Mouse (Mus musculus) CH12.LX (cell line): ENCODE data around the gene Apom. TPM values are rescaled to one million over a fixed set of nuclear protein-coding genes. Genes with fewer than 3 reads are reported as not detected.

ENCODE experiments used
- DNase-seq: peaks from one replicate; pipeline ENCODE4 v3.0.0-alpha.2; 2013; ENCODE audit errors: extremely low read depth
- H3K27ac ChIP-seq: 2 replicates; pipeline ENCODE4 v1.5.1; 2012; ENCODE audit warnings: low read depth, mild to moderate bottlenecking, control low read depth, moderate library complexity; ENCODE audit not compliant: insufficient read depth
- H3K27me3 ChIP-seq: replicated peaks from 2 replicates; pipeline ENCODE3; 2012; ENCODE audit warnings: inconsistent platforms
- H3K36me3 ChIP-seq, 2 experiments: replicated peaks in 1 of 2; 2 replicates each; pipeline versions ENCODE3 to v1.6.1; 2012; ENCODE audit warnings: inconsistent platforms in 1 of 2, low read length in 1 of 2, mild to moderate bottlenecking in 1 of 2, mixed read lengths in 1 of 2, moderate library complexity in 1 of 2; ENCODE audit not compliant: control insufficient read depth in 1 of 2, insufficient read depth in 1 of 2
- H3K4me1 ChIP-seq, 2 experiments: 2 replicates each; pipeline ENCODE4 v1.6.1; 2012; ENCODE audit warnings: inconsistent platforms in 1 of 2, moderate library complexity in 1 of 2; ENCODE audit not compliant: insufficient read depth in 2 of 2, control insufficient read depth in 1 of 2
- H3K4me2 ChIP-seq: 2 replicates; pipeline ENCODE4 v1.6.1; 2012; ENCODE audit warnings: low read depth, mild to moderate bottlenecking, control low read depth; ENCODE audit not compliant: poor library complexity, insufficient read depth, severe bottlenecking
- H3K4me3 ChIP-seq, 3 experiments: fragments of 150-350 bp in 1 of 3; sonication (generic) in 1 of 3; replicated peaks in 1 of 3; 2 replicates each; pipeline versions ENCODE3 to v1.5.1; 2011 to 2012; ENCODE audit warnings: low read depth in 2 of 3, low read length in 2 of 3, mild to moderate bottlenecking in 2 of 3, moderate library complexity in 2 of 3, control low read depth in 1 of 3, improper control_type of control experiment in 1 of 3, inconsistent platforms in 1 of 3, mixed read lengths in 1 of 3; ENCODE audit not compliant: poor library complexity in 1 of 3
- H3K79me2 ChIP-seq: replicated peaks from 2 replicates; pipeline ENCODE4 v1.6.1; 2012; ENCODE audit warnings: mild to moderate bottlenecking, moderate library complexity; ENCODE audit not compliant: control insufficient read depth, poor library complexity, insufficient read depth, severe bottlenecking; ENCODE audit errors: extremely low read depth
- H3K9ac ChIP-seq: 2 replicates; pipeline ENCODE4 v1.6.1; 2012; ENCODE audit warnings: low read depth, mild to moderate bottlenecking, control low read depth, moderate library complexity; ENCODE audit not compliant: insufficient read depth
- H3K9me3 ChIP-seq: replicated peaks from 2 replicates; pipeline ENCODE3; 2012; ENCODE audit warnings: low read length, inconsistent platforms, mixed read lengths
- BHLHE40 ChIP-seq: IDR thresholded peaks from 2 replicates; pipeline ENCODE4 v1.6.1; 2011; ENCODE audit warnings: mild to moderate bottlenecking, low read depth, low read length, improper control_type of control experiment
- CHD1 ChIP-seq: IDR thresholded peaks from 2 replicates; pipeline ENCODE4 v1.6.1; 2012; ENCODE audit warnings: low read depth, low read length, improper control_type of control experiment, inconsistent platforms
- CHD2 ChIP-seq: IDR thresholded peaks from 2 replicates; pipeline ENCODE4 v1.6.1; 2011; ENCODE audit warnings: low read length, improper control_type of control experiment
- IRF4 ChIP-seq: IDR thresholded peaks from 2 replicates; pipeline ENCODE4 v1.6.1; 2014; ENCODE audit warnings: low read depth, mild to moderate bottlenecking, inconsistent platforms, low read length, improper control_type of control experiment
- JUND ChIP-seq: conservative IDR thresholded peaks from 2 replicates; pipeline ENCODE4 v1.6.1; 2011; ENCODE audit warnings: low read depth, low read length, improper control_type of control experiment
- KAT2A ChIP-seq: IDR thresholded peaks from 2 replicates; pipeline ENCODE4 v1.6.1; 2012; ENCODE audit warnings: low read length, improper control_type of control experiment, inconsistent platforms; ENCODE audit not compliant: insufficient replicate concordance
- MAZ ChIP-seq: IDR thresholded peaks from 2 replicates; pipeline ENCODE4 v1.6.1; 2012; ENCODE audit warnings: low read depth, mild to moderate bottlenecking, inconsistent platforms, low read length, improper control_type of control experiment, moderate library complexity
- MEF2A ChIP-seq: IDR thresholded peaks from 2 replicates; pipeline ENCODE4 v1.6.1; 2014; ENCODE audit warnings: low read depth, mild to moderate bottlenecking, inconsistent platforms, low read length, improper control_type of control experiment, borderline replicate concordance
- MXI1 ChIP-seq: IDR thresholded peaks from 2 replicates; pipeline ENCODE4 v1.6.1; 2011; ENCODE audit warnings: mild to moderate bottlenecking, low read depth, low read length, improper control_type of control experiment
- MYC ChIP-seq: IDR thresholded peaks from 2 replicates; pipeline ENCODE4 v1.6.1; 2011; ENCODE audit warnings: low read depth, mild to moderate bottlenecking, improper control_type of control experiment, low read length
- NELFE ChIP-seq: IDR thresholded peaks from 2 replicates; pipeline ENCODE4 v1.6.1; 2011; ENCODE audit warnings: low read depth, low read length, improper control_type of control experiment
- NRF1 ChIP-seq: IDR thresholded peaks from 2 replicates; pipeline ENCODE4 v1.6.1; 2014; ENCODE audit warnings: low read depth, mild to moderate bottlenecking, inconsistent platforms, low read length, improper control_type of control experiment, moderate library complexity
- POLR2A ChIP-seq: IDR thresholded peaks from 2 replicates; pipeline ENCODE4 v1.6.1; 2011; ENCODE audit warnings: low read depth, mild to moderate bottlenecking, improper control_type of control experiment, low read length
- RCOR1 ChIP-seq: conservative IDR thresholded peaks from 2 replicates; pipeline ENCODE4 v1.6.1; 2012; ENCODE audit warnings: low read depth, mild to moderate bottlenecking, inconsistent platforms, low read length, improper control_type of control experiment
- SIN3A ChIP-seq: IDR thresholded peaks from 2 replicates; pipeline ENCODE4 v1.6.1; 2012; ENCODE audit warnings: low read length, improper control_type of control experiment, inconsistent platforms
- SMC3 ChIP-seq: IDR thresholded peaks from 2 replicates; pipeline ENCODE4 v1.6.1; 2011; ENCODE audit warnings: low read depth, low read length, improper control_type of control experiment
- TCF12 ChIP-seq: IDR thresholded peaks from 2 replicates; pipeline ENCODE4 v1.6.1; 2014; ENCODE audit warnings: low read depth, mild to moderate bottlenecking, inconsistent platforms, low read length, improper control_type of control experiment
- UBTF ChIP-seq: IDR thresholded peaks from 2 replicates; pipeline ENCODE4 v1.6.1; 2012; ENCODE audit warnings: low read depth, mild to moderate bottlenecking, inconsistent platforms, low read length, improper control_type of control experiment, moderate library complexity
- USF1 ChIP-seq: IDR thresholded peaks from 2 replicates; pipeline ENCODE4 v1.6.1; 2014; ENCODE audit warnings: low read depth, mild to moderate bottlenecking, inconsistent platforms, low read length, improper control_type of control experiment
- ZC3H11A ChIP-seq: IDR thresholded peaks from 2 replicates; pipeline ENCODE4 v1.6.1; 2012; ENCODE audit warnings: low read depth, mild to moderate bottlenecking, inconsistent platforms, low read length, improper control_type of control experiment
- ZMIZ1 ChIP-seq: IDR thresholded peaks from 2 replicates; pipeline ENCODE4 v1.6.1; 2012; ENCODE audit warnings: low read depth, mild to moderate bottlenecking, inconsistent platforms, low read length, improper control_type of control experiment
- ZNF384 ChIP-seq: IDR thresholded peaks from 2 replicates; pipeline ENCODE4 v1.6.1; 2012; ENCODE audit warnings: low read depth, low read length, improper control_type of control experiment, inconsistent platforms
- dilution Hi-C: fragments of 300-500 bp; cut with MboI; formaldehyde crosslinking; loops from 2 replicates; pipeline ENCODE4 v1.14.3; 2020; ENCODE audit warnings: low sequenced_read_pairs; ENCODE audit not compliant: extremely low pct_unique_long_range_greater_than_20kb, extremely low pct_ligation_motif_present
- in situ Hi-C: fragments of 300-500 bp; cut with MboI; formaldehyde crosslinking; loops from 3 replicates; pipeline ENCODE4 v1.14.3; 2019; ENCODE audit warnings: low sequenced_read_pairs, low pct_ligation_motif_present, low pct_unique_long_range_greater_than_20kb, mixed read lengths
- polyA plus RNA-seq: library from polyadenylated mRNA; unstranded; fragments of >175 nt; gene quantifications from 2 replicates; pipeline ENCODE4 v1.2.1, GENCODE M21; 2012; ENCODE audit warnings: low read depth; ENCODE audit not compliant: insufficient read length
- total RNA-seq, 2 experiments: library from RNA; depleted of rRNA; stranded (reverse); fragments of 300-350 nt in 1 of 2; fragments of >200 nt in 1 of 2; gene quantifications; 2 replicates each; pipeline ENCODE4 v1.2.3; 2012 to 2014

Apom gene
- total and polyA plus RNA-seq, 3 experiments = 0.39 TPM; not detected in 2

DNA sequence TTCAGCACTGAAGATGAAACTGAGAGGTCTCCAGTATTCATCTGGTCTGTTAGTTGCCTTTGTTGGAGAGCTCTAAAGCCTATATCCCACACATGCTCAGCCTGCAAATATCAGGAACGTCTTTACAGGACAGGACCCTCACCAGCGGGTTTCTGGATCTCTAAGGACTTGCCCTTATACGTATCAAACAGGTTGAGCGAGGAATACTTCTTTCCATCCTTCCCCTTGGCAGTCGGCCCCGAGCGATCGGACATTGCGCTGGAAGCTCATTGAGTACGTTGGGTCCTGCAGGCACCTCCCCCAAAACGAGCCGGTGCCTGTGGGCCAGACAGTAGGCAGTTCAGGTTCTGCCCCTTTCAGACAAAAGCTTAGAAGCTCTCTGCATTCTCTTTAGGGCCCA is 30.9 kb upstream of the Apom start:
- peak overlapping the region; percentile 76 for H3K4me2 ChIP-seq
- H3K4me1 ChIP-seq = peaks cover 6 to 35% of the 10 kb centered on the region in 2 experiments
- dilution Hi-C loops (no loop called here), in situ Hi-C loops (no loop called here)
- H3K27me3 ChIP-seq = no peaks in the 10 kb centered on the region
- TF ChIP-seq SIN3A (no peak), ZC3H11A (no peak), UBTF (no peak), BHLHE40 (no peak), TCF12 (no peak), SMC3 (no peak), RCOR1 (no peak), NELFE (no peak), JUND (no peak)
- H3K4me3 ChIP-seq = peak overlapping the region; percentile 88 to 97 (median 92)
- peaks cover 68% of the 10 kb centered on the region for H3K79me2 ChIP-seq
- H3K27ac ChIP-seq = no peak overlapping the region
- peak overlapping the region; percentile 95 for H3K9ac ChIP-seq
- DNase-seq = no peak
- H3K9me3 ChIP-seq = no peaks in the 10 kb centered on the region
- peaks cover 43 to 56% of the 10 kb centered on the region in 2 experiments for H3K36me3 ChIP-seq

GRCm38 (mm10) chr17:35162121-35162520 is 30.3 kb upstream of the Apom start:
- peak overlapping the region; percentile 76; the same call in 1 of the 2 replicates for H3K4me2 ChIP-seq
- no peaks in the 10 kb centered on the region for H3K9me3 ChIP-seq
- no peak for DNase-seq
- H3K79me2 ChIP-seq = peaks cover 68% of the 10 kb centered on the region
- in situ Hi-C loops (no loop called here), dilution Hi-C loops (no loop called here)
- peak overlapping the region in 2 of 3 experiments; percentile 88 to 97 for H3K4me3 ChIP-seq
- H3K9ac ChIP-seq = peak overlapping the region; percentile 95; the same call in 1 of the 2 replicates
- H3K27me3 ChIP-seq = no peaks in the 10 kb centered on the region
- peaks cover 6 to 35% of the 10 kb centered on the region in 2 experiments for H3K4me1 ChIP-seq
- no peak for TF ChIP-seq CHD1
- TF ChIP-seq MYC = no peak
- no peak for TF ChIP-seq NRF1
- no peak for TF ChIP-seq MXI1
- TF ChIP-seq KAT2A = no peak
- TF ChIP-seq ZMIZ1 = no peak
- TF ChIP-seq MAZ = no peak
- no peak for TF ChIP-seq NELFE
- TF ChIP-seq ZNF384 = no peak
- no peak for TF ChIP-seq IRF4
- no peak for TF ChIP-seq POLR2A
- no peak for TF ChIP-seq USF1
- no peak for TF ChIP-seq CHD2
- TF ChIP-seq MEF2A = no peak
- H3K36me3 ChIP-seq = peaks cover 49 to 60% of the 10 kb centered on the region in 2 experiments
- H3K27ac ChIP-seq = no peak overlapping the region
